26 mouse cellular contexts compared by ENCODE assay signal in the genomic region with DNA sequence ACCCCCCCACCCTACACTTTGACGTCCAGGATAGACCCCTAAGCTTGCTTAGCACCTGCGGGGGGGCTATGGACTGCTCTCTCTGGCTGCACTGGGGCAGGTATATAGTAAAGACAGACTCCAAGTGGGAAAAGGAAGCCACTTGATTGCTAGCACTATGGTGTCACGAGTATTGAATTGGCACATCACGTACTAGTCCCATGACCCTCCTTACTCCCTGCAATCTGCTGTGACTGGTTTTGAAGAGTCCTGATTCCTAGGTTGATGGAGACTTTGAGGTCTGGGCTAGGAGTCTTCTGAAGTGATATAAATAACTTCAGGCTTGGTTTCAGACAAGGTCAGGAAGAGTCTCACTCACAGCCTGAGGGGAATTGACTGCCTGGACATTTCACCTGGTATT. TPM values are rescaled to one million over a fixed set of nuclear protein-coding genes. Genes with fewer than 3 reads are reported as not detected.
"Had no signal": no experiment of that assay in that cellular context is flagged by ENCODE, and none has a peak within 500 bp of the region (broad histone marks: within the 10 kb centered on the region; RNA-seq: fewer than 3 reads in every experiment).

No protein-coding gene starts in this region.

- H3K36me3 ChIP-seq: limb, embryonic 10.5 days; limb, embryonic 13.5 days; liver, embryonic 15.5 days; midbrain, embryonic 12.5 days; midbrain, embryonic 15.5 days; neural tube, embryonic 12.5 days; neural tube, embryonic 15.5 days; stomach, embryonic 15.5 days had no signal

- H3K9ac ChIP-seq: limb, embryonic 13.5 days; liver, embryonic 15.5 days; midbrain, embryonic 12.5 days; midbrain, embryonic 15.5 days; neural tube, embryonic 12.5 days; neural tube, embryonic 15.5 days; stomach, embryonic 15.5 days had no signal

- H3K9me3 ChIP-seq: limb, embryonic 10.5 days; limb, embryonic 13.5 days; liver, embryonic 15.5 days; midbrain, embryonic 12.5 days; midbrain, embryonic 15.5 days; neural tube, embryonic 12.5 days; neural tube, embryonic 15.5 days; stomach, embryonic 15.5 days had no signal

- H3K27me3 ChIP-seq: limb, embryonic 13.5 days; midbrain, embryonic 12.5 days; midbrain, embryonic 15.5 days; neural tube, embryonic 12.5 days; neural tube, embryonic 15.5 days; stomach, embryonic 15.5 days had no signal

- H3K4me2 ChIP-seq: limb, embryonic 13.5 days; liver, embryonic 11.5 days; liver, embryonic 15.5 days; midbrain, embryonic 12.5 days; midbrain, embryonic 15.5 days; neural tube, embryonic 12.5 days; neural tube, embryonic 15.5 days; stomach, embryonic 15.5 days had no signal

- ATAC-seq: inflammation-experienced regulatory T-cells, adult 6 months; intestine, embryonic 16.5 days; midbrain, embryonic 15.5 days had no signal

- H3K4me1 ChIP-seq: limb, embryonic 10.5 days; limb, embryonic 13.5 days; liver, embryonic 15.5 days; midbrain, embryonic 12.5 days; midbrain, embryonic 15.5 days; neural tube, embryonic 12.5 days; neural tube, embryonic 15.5 days; stomach, embryonic 15.5 days had no signal

- H3K4me3 ChIP-seq: limb, embryonic 10.5 days; limb, embryonic 13.5 days; liver, embryonic 15.5 days; midbrain, embryonic 12.5 days; midbrain, embryonic 15.5 days; neural tube, embryonic 12.5 days; neural tube, embryonic 15.5 days; stomach, embryonic 15.5 days had no signal

- H3K27ac ChIP-seq: limb, embryonic 10.5 days; limb, embryonic 13.5 days; liver, embryonic 15.5 days; macrophage; midbrain, embryonic 12.5 days; midbrain, embryonic 15.5 days; neural tube, embryonic 12.5 days; neural tube, embryonic 15.5 days; stomach, embryonic 15.5 days had no signal

- DNase-seq: kidney, adult 18-20 months; kidney, adult 9 months; kidney, postnatal 14 days; kidney, postnatal 4 days; lung, adult 2 months; right cerebral cortex, adult 18-20 months; right cerebral cortex, postnatal 14 days; spleen, adult 18-20 months; thymus, adult 18-20 months; thymus, postnatal 36 days had no signal

RNA-seq across cellular contexts. Expression of gene Scgb1a1, which starts 2.4 kb away (rescaled TPM):
- total RNA-seq: layer of hippocampus, adult 18-20 months; layer of hippocampus, postnatal 14 days; left cerebral cortex, adult 8-10 months; left cerebral cortex, postnatal 25 days had no signal
- polyA plus RNA-seq: inflammation-experienced regulatory T-cells, adult 6 months; intestine, embryonic 16.5 days; limb, embryonic 10.5 days; limb, embryonic 13.5 days; liver, embryonic 11.5 days; liver, embryonic 15.5 days; macrophage; midbrain, embryonic 12.5 days; midbrain, embryonic 15.5 days; neural tube, embryonic 12.5 days; neural tube, embryonic 15.5 days; stomach, embryonic 15.5 days had no signal
